Mouse (Mus musculus) cortical plate, adult 2 months (tissue): ENCODE measurements around the gene Mfsd2b.

Experiments
- CTCF ChIP-seq: fragments of 200-500 bp; IDR thresholded peaks from 2 replicates; pipeline ENCODE4 v1.5.1; 2011; ENCODE audit warnings: mild to moderate bottlenecking, control low read depth, low read length; ENCODE audit not compliant: insufficient read depth; ENCODE audit errors: extremely low read depth
- POLR2A ChIP-seq: fragments of 200-500 bp; IDR thresholded peaks from 2 replicates; pipeline ENCODE4 v1.6.1; 2011; ENCODE audit warnings: mild to moderate bottlenecking, low read length, control low read depth; ENCODE audit not compliant: insufficient read depth; ENCODE audit errors: extremely low read depth

- TF ChIP-seq POLR2A (no peak), CTCF (no peak)
These were observed 14.6 kb upstream of the Mfsd2b start for GRCm38 (mm10) chr12:4888739-4889138.
